Mouse (Mus musculus): ENCODE data around the gene Ralgps1. TPM values are rescaled to one million over a fixed set of nuclear protein-coding genes. Genes with fewer than 3 reads are reported as not detected.

Gene Ralgps1
- total and polyA plus RNA-seq, 3 experiments = 0.62 to 2.1 (median 1.5) TPM

DNA sequence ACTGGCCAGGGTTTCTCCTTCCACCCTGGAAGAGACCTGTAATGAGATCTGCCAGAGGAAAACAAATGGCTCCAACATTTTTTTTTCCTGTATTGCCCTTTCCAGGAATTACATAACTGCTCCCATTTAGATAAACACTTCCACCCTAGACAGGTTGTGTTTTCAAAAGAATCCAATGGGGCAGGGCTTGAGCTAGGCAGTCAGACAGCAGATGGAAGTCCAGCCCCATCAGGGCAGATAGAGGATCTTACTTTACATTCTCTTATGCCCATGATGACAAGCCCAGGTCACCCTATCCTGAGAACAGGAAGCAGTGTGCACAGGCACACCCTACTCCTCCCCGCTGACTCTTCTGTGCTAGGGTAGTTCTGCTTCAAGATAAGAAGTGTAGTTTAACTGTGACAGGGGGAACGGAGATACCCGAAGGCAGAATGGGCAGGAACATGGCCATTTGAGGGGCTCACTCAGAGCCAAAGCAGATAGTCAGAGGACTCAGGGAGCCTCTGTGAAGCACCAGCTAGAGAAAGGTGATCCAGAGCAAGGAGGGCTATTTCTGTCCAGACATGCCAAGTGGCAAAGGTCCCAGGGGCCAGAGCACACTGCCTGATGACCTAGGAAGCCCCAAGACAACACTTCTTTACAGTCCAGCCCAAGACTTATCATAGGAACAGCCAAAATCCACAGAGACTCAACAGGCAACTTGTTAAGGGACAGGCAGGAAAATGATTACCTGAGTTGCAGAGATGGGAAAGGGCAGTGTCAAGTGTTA, 114.3 kb downstream of the Ralgps1 start:
- Histone ChIP-seq H3K27me3 (replicated peaks) (no peaks in the 10 kb centered on the region), H3K9me3 (replicated peaks; ENCODE audit: low read length) (no peaks in the 10 kb centered on the region), H3K27ac (ENCODE audit: insufficient read depth, low read depth) (no peak overlapping the region), H3K36me3 (replicated peaks in 1 of 2; ENCODE audit: control insufficient read depth in 1 of 2, insufficient read depth in 1 of 2, low read length in 1 of 2) (peaks cover 0 to 6% of the 10 kb centered on the region in 2 experiments), H3K4me1 (ENCODE audit: control insufficient read depth in 1 of 2, insufficient read depth in 2 of 2) (no peaks in the 10 kb centered on the region), H3K9ac (ENCODE audit: insufficient read depth, low read depth) (no peak overlapping the region), H3K4me2 (ENCODE audit: insufficient read depth, low read depth, poor library complexity, severe bottlenecking) (no peak overlapping the region), H3K4me3 (replicated peaks in 1 of 3; ENCODE audit: low read depth in 2 of 3, low read length in 2 of 3, poor library complexity in 1 of 3) (no peak overlapping the region), H3K79me2 (replicated peaks; ENCODE audit: control insufficient read depth, extremely low read depth, insufficient read depth, poor library complexity, severe bottlenecking) (no peaks in the 10 kb centered on the region)
- TF ChIP-seq SIN3A (IDR thresholded peaks at IDR 0.05; ENCODE audit: low read length) = no peak
- no peak for TF ChIP-seq TBP (conservative IDR thresholded peaks at IDR 0.05; ENCODE audit: low read depth, low read length)
- no peak for TF ChIP-seq MXI1 (IDR thresholded peaks at IDR 0.05; ENCODE audit: low read depth, low read length)
- TF ChIP-seq UBTF (IDR thresholded peaks at IDR 0.05; ENCODE audit: low read depth, low read length) = no peak
- TF ChIP-seq POLR2A (IDR thresholded peaks at IDR 0.05; ENCODE audit: low read depth, low read length) = no peak
- TF ChIP-seq JUN (IDR thresholded peaks at IDR 0.05; ENCODE audit: insufficient read depth, low read depth, low read length) = no peak
- in situ Hi-C loops (cut with MboI; ENCODE audit: low pct_ligation_motif_present, low pct_unique_long_range_greater_than_20kb, low sequenced_read_pairs) = no loop called here
- dilution Hi-C loops (cut with MboI; ENCODE audit: extremely low pct_ligation_motif_present, extremely low pct_unique_long_range_greater_than_20kb, low sequenced_read_pairs) = no loop called here
- no peak for DNase-seq (ENCODE audit: extremely low read depth)

DNA sequence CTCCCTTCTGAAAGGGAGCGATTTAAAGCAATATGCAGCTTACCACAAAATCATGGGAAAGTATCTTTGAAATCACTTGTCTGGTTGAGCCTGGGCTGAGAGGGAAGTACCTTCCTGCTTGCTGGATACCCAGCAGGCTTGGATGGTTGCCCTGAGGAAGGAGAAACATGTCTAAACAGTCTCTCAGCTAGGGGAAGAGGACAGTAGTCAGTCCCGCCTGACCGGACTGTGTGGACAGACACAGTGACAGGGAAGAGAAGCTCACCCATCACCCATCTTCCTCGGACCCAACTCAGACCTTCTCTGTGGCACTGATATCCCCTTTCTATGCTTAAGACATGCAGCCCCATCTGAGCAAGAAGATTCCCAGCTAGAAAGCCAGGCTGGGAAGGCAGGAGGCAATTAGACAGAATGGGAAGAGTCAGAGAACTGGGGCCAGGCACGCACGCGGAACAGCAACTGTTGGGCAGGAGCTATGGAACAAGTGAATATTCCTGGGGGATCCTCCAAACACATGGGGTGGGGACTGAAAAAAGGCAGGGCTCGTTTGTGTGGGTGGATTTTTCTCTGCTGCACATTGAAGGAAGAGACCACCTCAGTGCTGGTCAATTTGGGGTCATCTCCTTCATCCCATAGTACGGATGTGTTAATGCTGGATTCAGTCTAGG, 116.8 kb downstream of the Ralgps1 start:
- no peaks in the 10 kb centered on the region for H3K4me1 ChIP-seq (ENCODE audit: control insufficient read depth in 1 of 2, insufficient read depth in 2 of 2)
- no peak overlapping the region for H3K27ac ChIP-seq (ENCODE audit: insufficient read depth, low read depth)
- dilution Hi-C loops (cut with MboI; ENCODE audit: extremely low pct_ligation_motif_present, extremely low pct_unique_long_range_greater_than_20kb, low sequenced_read_pairs) = no loop called here
- H3K9ac ChIP-seq (ENCODE audit: insufficient read depth, low read depth) = no peak overlapping the region
- peaks cover 0 to 2% of the 10 kb centered on the region in 2 experiments for H3K36me3 ChIP-seq (replicated peaks in 1 of 2; ENCODE audit: control insufficient read depth in 1 of 2, insufficient read depth in 1 of 2, low read length in 1 of 2)
- no peak for TF ChIP-seq MAX (IDR thresholded peaks at IDR 0.05; ENCODE audit: low read length)
- no peak for TF ChIP-seq USF1 (IDR thresholded peaks at IDR 0.05; ENCODE audit: low read depth, low read length)
- TF ChIP-seq ETS1 (conservative IDR thresholded peaks at IDR 0.05; ENCODE audit: low read depth, low read length) = no peak
- TF ChIP-seq TBP (conservative IDR thresholded peaks at IDR 0.05; ENCODE audit: low read depth, low read length) = no peak
- no peak for TF ChIP-seq CHD1 (IDR thresholded peaks at IDR 0.05; ENCODE audit: low read depth, low read length)
- TF ChIP-seq BHLHE40 (IDR thresholded peaks at IDR 0.05; ENCODE audit: low read depth, low read length) = no peak
- no peak for TF ChIP-seq IRF4 (IDR thresholded peaks at IDR 0.05; ENCODE audit: low read depth, low read length)
- no peak for TF ChIP-seq KAT2A (IDR thresholded peaks at IDR 0.05; ENCODE audit: insufficient replicate concordance, low read length)
- no peak overlapping the region for H3K4me3 ChIP-seq (replicated peaks in 1 of 3; ENCODE audit: low read depth in 2 of 3, low read length in 2 of 3, poor library complexity in 1 of 3)
- H3K79me2 ChIP-seq (replicated peaks; ENCODE audit: control insufficient read depth, extremely low read depth, insufficient read depth, poor library complexity, severe bottlenecking) = no peaks in the 10 kb centered on the region
- H3K9me3 ChIP-seq (replicated peaks; ENCODE audit: low read length) = no peaks in the 10 kb centered on the region
- no peak for DNase-seq (ENCODE audit: extremely low read depth)
- no peaks in the 10 kb centered on the region for H3K27me3 ChIP-seq (replicated peaks)
- H3K4me2 ChIP-seq (ENCODE audit: insufficient read depth, low read depth, poor library complexity, severe bottlenecking) = no peak overlapping the region
- in situ Hi-C loops (cut with MboI; ENCODE audit: low pct_ligation_motif_present, low pct_unique_long_range_greater_than_20kb, low sequenced_read_pairs) = no loop called here

All from CH12.LX (cell line).